Mouse (Mus musculus) thymus, adult 2 months (tissue): ENCODE measurements at regions not wholly inside any gene's neighbourhood (a gene's known extent, or its start where the extent isn't known, plus 50 kb on each side); places are given as distances from the start of the nearest gene placed in this dataset.

Experiments used
- CTCF ChIP-seq: fragments of 200-500 bp; IDR thresholded peaks from 2 replicates; pipeline ENCODE4 v1.5.1; 2012; ENCODE audit warnings: mild to moderate bottlenecking, control low read depth, low read length, moderate library complexity, borderline replicate concordance; ENCODE audit not compliant: control insufficient read depth, poor library complexity, insufficient read depth; ENCODE audit errors: extremely low read depth
- POLR2A ChIP-seq: fragments of 200-500 bp; IDR thresholded peaks from 2 replicates; pipeline ENCODE4 v1.6.1; 2012; ENCODE audit warnings: mild to moderate bottlenecking, low read length, control low read depth, moderate library complexity; ENCODE audit not compliant: control insufficient read depth, poor library complexity, insufficient read depth; ENCODE audit errors: extremely low read depth

GRCm38 (mm10) chr1:62905739-62906138 is 202.7 kb downstream of the Nrp2 start:
- TF ChIP-seq CTCF, result no peak
- no peak for TF ChIP-seq POLR2A
